Mouse (Mus musculus): ENCODE results near the gene Tshz2. TPM values are rescaled to one million over a fixed set of nuclear protein-coding genes. Genes with fewer than 3 reads are reported as not detected.
"Not testable (repeated sequence)": the region's sequence is repeated elsewhere in the genome, so short reads cannot be mapped to it uniquely, and the experiment has no call there.

Tshz2 gene
- total RNA-seq (2014; fragmentation: Nextera tagmentation), result not detected in 2 replicates
- not detected in 2 replicates for total RNA-seq (2017)

GRCm38 (mm10) chr2:169632338-169633151, at the start of gene Tshz2:
Tshz2 (plus strand) TSS chr2:169633013.
- ATAC-seq (replicated peaks; ENCODE audit: low FRiP score, low TSS enrichment, poor library complexity, severe bottlenecking), result no peak

GRCm38 (mm10) chr2:169583476-169583875, 49.3 kb upstream of the Tshz2 start:
- no peak for ATAC-seq (replicated peaks; ENCODE audit: low FRiP score, low TSS enrichment, poor library complexity, severe bottlenecking)

GRCm38 (mm10) chr2:169584745-169585456, 47.9 kb upstream of the Tshz2 start:
- ATAC-seq (replicated peaks; ENCODE audit: low FRiP score, low TSS enrichment, poor library complexity, severe bottlenecking), result no peak

- no peak for ATAC-seq (replicated peaks; ENCODE audit: low FRiP score, low TSS enrichment, poor library complexity, severe bottlenecking)
Observed at GRCm38 (mm10) chr2:169585631-169586285, 47.1 kb upstream of the Tshz2 start.

GRCm38 (mm10) chr2:169586688-169587087, 46.1 kb upstream of the Tshz2 start:
- no peak for ATAC-seq (replicated peaks; ENCODE audit: low FRiP score, low TSS enrichment, poor library complexity, severe bottlenecking)

DNA sequence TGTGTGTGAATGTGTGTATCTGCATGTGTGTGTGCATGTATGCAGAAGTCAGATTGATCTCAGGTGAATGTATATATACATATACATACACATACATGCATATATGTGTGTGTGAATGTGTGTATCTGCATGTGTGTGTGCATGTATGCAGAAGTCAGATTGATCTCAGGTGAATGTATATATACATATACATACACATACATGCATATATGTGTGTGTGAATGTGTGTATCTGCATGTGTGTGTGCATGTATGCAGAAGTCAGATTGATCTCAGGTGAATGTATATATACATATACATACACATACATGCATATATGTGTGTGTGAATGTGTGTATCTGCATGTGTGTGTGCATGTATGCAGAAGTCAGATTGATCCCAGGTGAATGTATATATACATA, 45.2 kb upstream of the Tshz2 start, which contains the start of gene Gm11011:
Gene Gm11011 (minus strand): TSS at position 101 of the 400 bp plus-strand sequence.
- not testable (repeated sequence) for ATAC-seq (replicated peaks; ENCODE audit: low FRiP score, low TSS enrichment, poor library complexity, severe bottlenecking)

GRCm38 (mm10) chr2:169589697-169590096, 43.1 kb upstream of the Tshz2 start:
- ATAC-seq (replicated peaks; ENCODE audit: low FRiP score, low TSS enrichment, poor library complexity, severe bottlenecking), result no peak

DNA sequence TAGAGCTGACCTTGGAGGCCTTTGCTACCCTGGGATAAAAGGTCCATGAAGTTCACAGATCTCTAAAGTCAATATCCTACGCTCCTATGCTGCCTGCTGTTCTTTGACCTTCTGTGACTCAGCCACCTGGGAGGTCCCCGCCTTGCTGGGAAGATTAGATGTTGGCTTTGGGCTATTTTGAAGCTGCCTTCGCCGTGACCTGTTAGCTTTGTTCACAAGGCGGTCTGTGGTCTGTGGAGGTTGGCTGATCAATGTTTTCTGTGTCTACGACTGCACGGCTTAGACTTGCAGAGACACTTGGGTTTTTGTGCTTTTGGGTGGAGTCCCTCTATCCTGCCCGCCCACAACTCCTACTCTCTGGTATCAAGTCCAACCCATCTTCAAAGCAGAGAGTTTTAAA, 42.4 kb upstream of the Tshz2 start:
- ATAC-seq (replicated peaks; ENCODE audit: low FRiP score, low TSS enrichment, poor library complexity, severe bottlenecking), result no peak

DNA sequence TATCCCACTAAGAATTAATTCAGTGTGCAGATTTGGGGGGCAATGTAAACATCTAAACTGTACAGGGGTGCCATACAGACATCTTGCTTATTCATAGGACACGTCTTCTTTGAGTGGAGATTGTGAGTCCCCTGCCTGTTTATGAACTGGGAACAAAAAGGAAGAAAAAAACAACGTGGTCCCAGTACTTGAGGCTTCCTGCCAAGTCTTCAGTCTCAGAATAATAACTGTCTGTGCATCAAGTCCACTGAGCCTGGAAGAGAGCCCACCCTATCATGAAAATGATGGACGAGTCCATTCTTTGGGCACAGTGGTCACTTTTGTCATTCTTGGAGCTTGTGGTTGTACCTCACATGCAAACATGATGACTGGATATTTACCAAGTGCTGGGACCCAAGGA, 39.1 kb upstream of the Tshz2 start:
- ATAC-seq (replicated peaks; ENCODE audit: low FRiP score, low TSS enrichment, poor library complexity, severe bottlenecking), result no peak

- no peak for ATAC-seq (replicated peaks; ENCODE audit: low FRiP score, low TSS enrichment, poor library complexity, severe bottlenecking)
Observed at GRCm38 (mm10) chr2:169597357-169597756, 35.5 kb upstream of the Tshz2 start.

GRCm38 (mm10) chr2:169597971-169598370, 34.8 kb upstream of the Tshz2 start:
- no peak for ATAC-seq (replicated peaks; ENCODE audit: low FRiP score, low TSS enrichment, poor library complexity, severe bottlenecking)

DNA sequence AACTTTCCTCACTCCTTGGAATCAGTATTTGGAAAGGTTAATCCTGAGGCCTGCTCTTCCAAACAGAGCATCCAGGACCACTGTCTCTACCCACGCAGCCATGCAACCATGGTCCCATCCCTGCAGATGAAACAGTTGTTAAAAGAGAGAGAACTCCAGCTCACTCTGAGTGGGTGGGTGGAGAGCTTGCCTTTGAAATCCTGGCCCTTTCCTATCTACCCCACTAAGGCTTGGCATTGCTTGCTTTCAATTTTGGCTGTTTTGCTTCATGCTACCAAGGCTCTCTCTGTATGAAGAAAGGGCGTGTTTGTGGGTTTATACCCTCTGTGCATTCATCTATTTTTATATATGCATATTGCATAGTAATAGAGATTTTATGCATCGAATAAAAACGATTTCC, 33.2 kb upstream of the Tshz2 start:
- ATAC-seq (replicated peaks; ENCODE audit: low FRiP score, low TSS enrichment, poor library complexity, severe bottlenecking), result no peak

GRCm38 (mm10) chr2:169600163-169600562, 32.6 kb upstream of the Tshz2 start:
- no peak for ATAC-seq (replicated peaks; ENCODE audit: low FRiP score, low TSS enrichment, poor library complexity, severe bottlenecking)

DNA sequence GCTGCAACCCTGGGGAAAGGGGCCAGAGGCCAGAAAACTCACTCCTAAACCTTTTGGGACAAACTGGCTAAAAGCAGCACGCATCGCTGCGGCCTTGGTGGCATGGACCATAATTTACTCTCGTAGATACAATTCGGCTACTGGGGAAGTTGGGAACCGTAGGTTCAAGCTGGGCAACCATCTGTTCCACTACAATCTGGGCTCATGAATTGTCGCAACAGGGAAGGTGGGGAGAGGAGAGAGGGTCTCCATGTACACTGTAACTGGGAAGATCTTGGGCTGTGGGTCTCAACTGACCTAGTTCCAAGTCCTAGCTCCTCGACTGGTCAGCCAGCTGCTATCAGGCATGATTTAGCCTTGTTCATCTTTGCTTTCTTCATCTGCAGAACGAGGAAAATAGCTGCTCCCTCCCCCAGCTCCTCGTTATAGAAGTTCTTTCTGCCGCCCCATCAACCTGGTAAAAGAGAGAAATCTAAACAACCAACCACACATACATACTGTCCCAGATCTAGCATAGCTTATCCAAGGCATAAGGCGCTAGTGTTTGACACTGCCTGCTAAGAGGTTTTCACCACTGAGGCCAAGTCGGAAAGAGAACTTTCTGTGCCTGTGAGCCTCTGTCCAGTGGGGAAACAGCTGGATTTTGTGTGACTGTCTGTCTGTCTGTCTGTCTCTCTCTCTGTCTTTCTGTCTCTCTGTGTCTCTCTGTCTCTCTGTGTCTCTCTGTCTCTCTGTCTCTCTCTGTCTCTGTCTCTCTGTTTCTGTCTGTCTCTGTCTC, 25.7 kb upstream of the Tshz2 start:
- no peak for ATAC-seq (replicated peaks; ENCODE audit: low FRiP score, low TSS enrichment, poor library complexity, severe bottlenecking)

DNA sequence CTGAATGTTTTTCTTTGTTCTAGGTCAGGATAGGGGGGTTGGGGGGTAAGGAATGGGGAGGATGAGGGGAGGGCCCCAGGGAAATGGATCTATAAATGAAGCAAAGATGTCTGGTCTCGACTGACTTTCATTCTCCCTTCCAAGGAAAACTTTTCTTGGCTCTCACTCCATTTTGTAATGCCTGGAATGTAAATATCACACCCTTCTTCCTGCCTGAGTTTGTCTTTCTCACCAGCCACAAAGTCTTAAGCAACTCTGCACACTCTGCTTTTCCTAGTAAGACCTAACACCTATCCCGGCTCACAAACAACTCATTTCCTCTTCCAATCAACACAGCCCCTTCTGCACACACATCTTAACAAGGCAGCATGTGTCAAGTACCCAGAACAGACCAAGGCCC, 25.0 kb upstream of the Tshz2 start:
- no peak for ATAC-seq (replicated peaks; ENCODE audit: low FRiP score, low TSS enrichment, poor library complexity, severe bottlenecking)

DNA sequence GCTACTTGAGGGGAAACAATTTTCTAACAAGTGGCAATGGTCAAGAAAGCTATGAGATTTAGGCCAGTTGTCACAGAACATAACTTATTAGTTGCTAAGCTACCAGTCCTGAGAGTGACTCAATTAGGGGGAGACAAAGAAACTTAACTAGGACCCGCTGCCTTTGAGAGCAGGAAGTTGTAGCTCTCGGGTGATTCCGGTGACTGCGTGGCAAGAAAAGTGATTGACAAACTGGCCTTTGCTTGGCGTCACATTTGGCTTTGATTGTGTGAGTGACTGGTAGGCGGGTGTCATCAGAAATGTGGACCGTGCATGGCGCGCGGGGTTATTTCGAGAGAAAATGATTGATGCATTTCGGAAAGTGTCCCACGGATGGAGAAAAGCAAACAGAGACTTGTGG, 22.9 kb upstream of the Tshz2 start:
- no peak for ATAC-seq (replicated peaks; ENCODE audit: low FRiP score, low TSS enrichment, poor library complexity, severe bottlenecking)

GRCm38 (mm10) chr2:169610882-169611281, 21.9 kb upstream of the Tshz2 start:
- ATAC-seq (replicated peaks; ENCODE audit: low FRiP score, low TSS enrichment, poor library complexity, severe bottlenecking), result no peak

- no peak for ATAC-seq (replicated peaks; ENCODE audit: low FRiP score, low TSS enrichment, poor library complexity, severe bottlenecking)
Observed at GRCm38 (mm10) chr2:169611557-169611956, 21.3 kb upstream of the Tshz2 start.

- no peak for ATAC-seq (replicated peaks; ENCODE audit: low FRiP score, low TSS enrichment, poor library complexity, severe bottlenecking)
Observed at GRCm38 (mm10) chr2:169614683-169615082, 18.1 kb upstream of the Tshz2 start.

Measured in megakaryocyte-erythroid progenitor cell, adult 5-6 weeks (primary cell).